Mouse (Mus musculus) mature B cell (primary cell): Measurements from ENCODE around the gene Dnm3.

Experiments used
- in situ Hi-C: fragments of 300-500 bp; cut with MboI; formaldehyde crosslinking; loops from 2 replicates; pipeline ENCODE4 v1.14.3; 2019

The Dnm3 gene

GRCm38 (mm10) chr1:162477246-162478209 is at the start of gene Dnm3:
TSS of gene Dnm3 (minus strand) at chr1:162478034.
- in situ Hi-C loops: no loop called here

- in situ Hi-C loops: no loop called here
Measured at GRCm38 (mm10) chr1:162515116-162515515, 37.3 kb upstream of the Dnm3 start.

DNA sequence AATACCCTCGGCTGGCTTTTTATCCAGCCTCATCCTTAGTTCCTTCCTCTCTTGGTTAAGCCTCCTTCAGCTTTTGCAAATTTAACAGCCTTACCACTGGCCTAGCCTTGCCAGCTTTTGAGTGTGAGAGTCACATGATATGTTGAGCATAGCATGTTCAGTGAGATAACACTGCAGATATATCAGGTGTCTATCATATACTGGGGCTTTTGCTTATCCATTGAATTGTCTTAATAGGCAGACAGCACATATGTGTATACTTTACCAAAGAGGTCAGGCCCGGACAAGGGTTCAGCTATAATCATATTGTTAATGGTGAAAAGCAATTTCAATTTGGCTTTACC is 32.2 kb upstream of the Dnm3 start:
- in situ Hi-C loops: no loop called here

DNA sequence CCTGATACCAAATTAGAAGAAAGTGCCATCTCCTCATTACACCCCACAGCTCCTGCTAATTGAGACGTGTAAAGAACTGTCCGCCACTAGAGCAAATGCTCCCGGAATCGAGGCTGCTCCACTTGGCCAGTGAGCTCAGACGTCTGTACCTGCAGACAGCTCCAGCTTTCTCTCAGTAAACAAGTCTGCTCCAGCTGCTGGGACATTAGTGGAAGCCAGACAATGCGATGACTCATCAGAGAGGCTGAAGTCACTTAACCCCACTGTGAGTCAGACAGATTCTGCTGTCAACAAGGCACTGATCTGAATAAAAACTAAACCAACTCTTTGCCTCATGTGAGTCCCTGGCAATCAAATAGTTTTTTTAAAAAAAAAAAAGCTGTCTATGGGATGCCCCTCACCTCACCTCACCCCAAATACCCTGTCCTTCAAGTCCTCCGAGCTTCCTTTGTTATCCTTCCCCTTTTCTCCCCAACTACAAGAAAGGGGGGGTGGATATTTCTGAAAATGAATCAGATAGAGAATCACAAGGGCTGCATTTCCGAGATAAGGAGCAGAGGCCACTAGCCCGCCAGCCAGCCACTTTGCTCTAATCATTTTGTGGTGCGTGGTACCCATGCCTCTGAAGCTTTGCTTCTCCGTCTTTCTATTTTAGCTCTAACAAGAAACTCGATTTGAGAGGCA is 31.6 kb upstream of the Dnm3 start:
- in situ Hi-C loops: no loop called here

DNA sequence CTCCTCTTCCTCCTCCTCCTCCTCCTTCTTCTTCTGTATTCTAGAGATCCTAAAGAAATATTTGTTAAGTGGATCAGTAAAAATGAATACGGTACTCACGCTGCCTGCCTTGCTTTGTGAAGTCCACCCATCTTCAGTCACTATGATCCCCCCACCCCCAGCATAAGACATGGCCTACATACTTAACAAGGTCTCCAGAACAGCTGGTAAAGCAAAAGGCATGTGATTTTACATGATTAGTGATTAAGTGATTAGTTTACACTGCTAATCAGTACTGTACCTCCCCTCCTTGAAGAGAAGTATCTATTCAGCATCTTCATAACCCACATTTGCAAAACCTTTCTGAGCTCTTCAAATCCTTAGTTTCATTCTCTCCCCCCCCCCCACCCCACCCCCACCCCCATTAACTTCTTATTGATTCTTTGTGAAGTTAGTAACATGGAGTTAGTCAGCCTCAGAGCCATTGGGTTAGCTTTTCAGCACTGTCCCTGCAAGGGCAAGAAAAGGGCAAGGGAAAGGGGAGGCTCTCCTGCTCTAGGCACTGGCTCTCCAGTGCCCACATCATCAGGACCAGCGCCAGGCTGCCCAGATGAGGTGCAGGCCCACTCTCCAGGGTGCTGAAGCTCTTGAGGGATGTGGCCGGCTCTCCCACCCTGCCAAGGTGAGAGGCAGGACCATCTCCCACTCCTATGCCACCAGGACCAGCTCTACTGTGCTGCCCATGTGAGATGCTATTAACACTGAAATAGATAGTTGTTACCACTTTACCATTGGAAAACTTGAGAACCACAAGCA is 30.6 kb upstream of the Dnm3 start:
- in situ Hi-C loops: no loop called here

- in situ Hi-C loops: no loop called here
Measured at GRCm38 (mm10) chr1:162506516-162506915, 28.7 kb upstream of the Dnm3 start.

DNA sequence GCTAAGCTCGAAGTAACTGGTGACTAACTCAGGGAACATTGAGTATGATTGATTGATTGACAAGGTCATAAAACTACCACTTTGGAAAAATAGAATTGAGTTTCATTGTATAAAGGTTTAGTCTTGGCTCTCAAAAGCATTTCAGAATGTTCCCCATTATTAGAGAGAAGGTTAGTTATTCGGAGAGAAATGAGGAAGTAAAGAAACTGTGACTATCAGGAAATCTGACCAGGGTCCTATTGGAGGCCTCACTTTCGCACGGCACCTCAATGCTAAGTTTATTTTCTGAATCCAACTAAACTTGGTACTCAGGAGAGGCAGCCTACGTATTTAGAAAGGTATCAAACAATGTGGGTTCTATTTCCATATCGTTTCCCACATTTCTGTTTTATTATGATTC is 27.8 kb upstream of the Dnm3 start:
- in situ Hi-C loops: no loop called here

DNA sequence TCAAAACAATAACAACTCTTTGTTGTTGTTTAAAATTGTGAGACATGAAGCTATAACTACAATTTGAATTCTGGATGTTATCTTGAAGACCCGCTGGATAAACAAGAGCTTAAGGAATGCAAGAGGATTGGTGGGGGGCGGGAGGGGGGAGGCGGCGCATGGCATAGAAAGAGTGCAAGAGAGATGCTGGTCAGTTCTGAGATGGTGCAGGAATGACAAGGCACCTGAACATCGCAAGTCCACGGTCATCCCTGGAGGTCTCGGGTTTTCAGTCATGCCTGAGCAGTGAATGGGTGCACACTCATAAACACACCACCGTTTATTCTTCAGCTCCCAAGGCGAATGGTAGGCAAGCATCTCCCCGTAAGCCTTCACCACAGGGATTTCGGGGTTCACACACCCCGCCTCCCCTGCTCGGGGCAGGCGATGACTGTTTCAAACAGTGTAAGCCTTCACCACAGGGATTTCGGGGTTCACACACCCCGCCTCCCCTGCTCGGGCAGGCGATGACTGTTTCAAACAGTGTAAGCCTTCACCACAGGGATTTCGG is 1.2 kb downstream of the Dnm3 start:
- in situ Hi-C loops: no loop called here

DNA sequence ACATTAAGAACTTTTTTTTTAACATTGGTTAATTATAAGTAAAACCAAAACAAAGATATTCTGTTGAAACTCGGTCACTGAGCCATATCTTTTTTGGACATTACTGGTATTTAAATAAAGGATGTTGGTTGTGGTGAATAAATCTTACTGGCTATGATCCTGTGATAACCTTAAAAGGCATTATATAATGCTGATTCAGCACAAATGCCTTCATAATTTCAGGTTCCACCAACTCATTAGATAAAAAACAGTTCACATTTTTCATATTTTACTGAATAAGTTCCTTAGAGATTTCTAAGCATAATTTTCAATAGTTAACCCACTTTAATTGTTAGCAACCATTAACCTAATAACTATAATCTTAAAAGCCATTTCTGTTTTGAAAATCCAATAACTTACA is 4.9 kb downstream of the Dnm3 start:
- in situ Hi-C loops: no loop called here

- in situ Hi-C loops: no loop called here
Measured at GRCm38 (mm10) chr1:162471089-162471488, 6.7 kb downstream of the Dnm3 start.

GRCm38 (mm10) chr1:162469752-162470280 is 8.0 kb downstream of the Dnm3 start:
- in situ Hi-C loops: no loop called here

DNA sequence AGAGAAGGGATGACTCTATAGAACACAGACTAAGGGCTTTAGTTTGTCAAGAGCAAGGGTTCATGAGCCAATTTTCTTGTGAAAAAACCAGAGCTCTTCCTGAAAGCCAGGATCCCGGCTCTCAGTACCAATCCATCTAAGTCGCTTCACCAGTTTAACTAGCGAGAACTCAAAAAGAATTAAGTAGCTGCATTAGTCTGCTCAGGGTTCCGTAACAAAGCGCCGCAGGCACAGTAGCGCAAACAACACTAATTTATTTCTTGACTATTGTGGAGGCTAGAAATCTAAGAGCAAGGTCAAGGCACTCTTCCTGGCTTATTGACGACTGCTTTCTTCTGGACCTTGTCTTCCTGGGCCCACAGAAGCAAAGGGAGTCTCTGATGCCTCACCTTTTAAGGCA is 14.2 kb downstream of the Dnm3 start:
- in situ Hi-C loops: no loop called here

GRCm38 (mm10) chr1:162458711-162459110 is 19.1 kb downstream of the Dnm3 start:
- in situ Hi-C loops: no loop called here

DNA sequence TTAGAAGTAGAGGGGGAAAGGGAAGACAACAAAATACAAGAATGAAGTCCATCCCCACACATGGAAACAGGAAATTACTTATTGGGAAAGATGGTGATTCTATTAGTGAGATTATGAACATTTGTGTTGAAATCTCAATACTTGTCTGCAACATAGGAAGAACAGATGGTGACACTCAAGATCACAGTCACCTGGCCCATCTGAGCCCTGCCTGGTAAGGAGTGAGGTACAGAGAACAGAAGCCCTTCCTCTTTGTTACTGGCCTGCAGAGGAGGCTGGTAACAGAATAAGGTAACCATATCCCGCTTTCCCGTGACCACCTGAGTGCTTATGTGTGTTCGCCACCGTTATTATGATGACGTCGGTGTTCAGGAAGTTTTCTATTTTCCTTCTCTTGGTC is 21.0 kb downstream of the Dnm3 start:
- in situ Hi-C loops: no loop called here

DNA sequence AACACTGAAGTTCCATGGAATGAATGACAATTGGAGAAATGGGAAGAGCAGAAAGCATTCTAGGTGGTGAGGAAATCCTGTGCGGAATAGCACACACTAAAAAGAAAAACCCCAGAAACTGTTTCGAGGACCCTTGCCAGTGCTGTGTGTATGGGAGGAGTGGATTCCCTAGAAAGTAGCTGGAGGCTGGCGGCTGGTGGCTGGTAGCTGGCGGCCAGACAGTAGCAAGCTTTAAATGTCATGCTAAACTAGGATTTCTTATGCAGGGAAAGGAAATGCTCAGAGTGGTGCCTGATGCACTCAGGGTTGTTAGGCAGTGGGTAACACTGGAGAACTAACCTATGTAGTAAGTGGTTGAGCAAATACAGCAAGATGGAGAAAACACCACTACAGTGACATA is 21.4 kb downstream of the Dnm3 start:
- in situ Hi-C loops: no loop called here

DNA sequence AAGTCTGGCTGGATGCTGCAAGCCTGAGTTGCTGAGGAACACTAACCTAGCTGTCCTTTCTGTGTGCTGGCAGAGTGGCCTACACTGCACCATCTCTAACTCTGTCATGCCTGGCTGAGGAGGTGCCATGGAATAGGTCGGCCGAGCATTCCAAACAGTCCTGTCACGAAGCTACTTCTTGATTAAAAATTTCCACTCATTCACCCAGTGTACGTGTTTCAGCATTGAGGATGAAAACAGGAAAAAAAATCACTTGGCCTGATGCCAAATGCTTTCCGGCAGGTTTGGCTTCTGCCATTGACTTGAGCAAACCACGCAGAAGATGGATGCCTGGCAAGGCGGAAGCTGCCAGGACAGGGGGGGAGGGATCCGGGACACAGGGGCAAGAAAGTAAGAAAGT is 24.3 kb downstream of the Dnm3 start:
- in situ Hi-C loops: no loop called here

- in situ Hi-C loops: no loop called here
Measured at GRCm38 (mm10) chr1:162453030-162453429, 24.8 kb downstream of the Dnm3 start.

GRCm38 (mm10) chr1:162449161-162449909 is 28.5 kb downstream of the Dnm3 start:
- in situ Hi-C loops: no loop called here

GRCm38 (mm10) chr1:162444805-162445204 is 33.0 kb downstream of the Dnm3 start:
- in situ Hi-C loops: no loop called here

GRCm38 (mm10) chr1:162439576-162439975 is 38.3 kb downstream of the Dnm3 start:
- in situ Hi-C loops: no loop called here

DNA sequence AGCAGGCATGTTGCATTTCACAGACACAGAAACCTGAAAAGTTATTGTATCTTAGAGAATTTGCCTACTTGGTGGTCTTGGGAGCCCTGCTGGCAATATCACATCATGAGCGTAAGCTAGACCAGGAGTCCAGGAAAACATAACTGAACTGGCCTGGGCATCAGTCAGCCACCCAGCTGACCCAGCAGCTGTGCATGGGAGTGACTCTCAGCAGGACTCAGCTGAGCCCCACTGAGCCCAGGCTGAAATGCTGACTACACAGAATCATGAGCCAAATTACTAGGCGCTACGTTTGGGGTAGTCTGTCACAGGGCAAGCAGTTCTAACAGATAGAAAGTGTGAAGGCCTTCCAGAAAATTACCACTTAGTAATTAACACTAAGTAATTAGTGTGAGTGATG is 41.2 kb downstream of the Dnm3 start:
- in situ Hi-C loops: no loop called here
